Mouse (Mus musculus) skeletal muscle tissue, adult 2 months (tissue): ENCODE data around the gene Mn1.

Source experiments
- DNase-seq: peaks from one replicate; pipeline ENCODE4 v3.0.0-alpha.2; 2012; ENCODE audit warnings: low read depth, low spot score

Mn1 gene

DNA sequence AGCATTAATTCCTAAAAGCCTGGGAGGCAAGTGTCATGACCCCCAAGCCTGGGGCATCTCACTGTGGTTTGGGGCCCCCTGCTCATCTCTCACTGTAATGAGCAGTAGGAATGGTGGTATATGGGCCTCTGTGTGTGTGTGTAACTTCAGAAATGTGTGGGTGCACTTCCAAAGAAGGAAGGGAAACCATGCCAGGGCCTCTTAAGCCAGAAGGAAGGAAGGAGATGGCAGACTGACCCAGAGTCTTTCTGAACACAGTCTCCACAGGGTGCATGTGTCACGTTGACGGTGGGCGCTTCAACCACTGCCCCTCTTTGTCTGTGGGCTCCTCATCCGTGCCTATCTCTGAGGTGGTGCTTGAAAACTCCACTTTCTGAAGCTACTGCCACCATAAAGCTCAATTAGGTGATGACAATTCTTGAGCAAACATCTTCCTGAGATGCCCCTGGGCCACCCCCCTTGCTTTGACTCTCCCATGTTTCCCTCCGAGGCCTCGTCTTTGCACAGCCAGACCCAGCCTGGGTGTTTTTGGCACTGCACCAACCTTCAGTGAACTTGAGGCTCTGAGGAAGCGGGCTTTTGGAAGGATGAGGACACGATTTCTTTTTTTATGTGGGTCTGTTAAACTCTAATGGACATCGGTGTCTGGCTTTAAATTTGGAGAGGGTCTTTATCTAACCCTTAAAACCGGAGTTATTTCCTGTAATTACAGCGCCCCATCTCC, 14.0 kb downstream of the Mn1 start:
- no peak for DNase-seq

DNA sequence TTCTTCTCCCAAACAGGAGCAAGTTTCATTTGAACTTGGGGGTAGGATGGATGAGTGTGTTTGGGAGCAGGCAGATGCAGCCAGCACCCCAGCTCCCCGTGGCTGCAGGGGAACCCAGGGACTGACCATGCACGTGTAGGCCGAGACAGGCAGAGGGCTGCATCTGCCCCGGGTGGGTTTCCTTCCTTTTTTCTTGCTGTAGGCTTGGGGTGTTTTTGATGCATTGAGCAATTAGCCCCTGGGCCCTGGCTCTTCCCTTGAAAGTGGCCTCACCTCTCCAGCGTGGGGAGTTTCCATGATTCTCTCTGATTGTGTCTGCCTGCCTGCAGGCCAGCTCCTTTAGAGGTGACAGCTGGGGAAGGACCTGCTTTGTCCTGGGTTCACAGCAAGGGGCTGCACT, 15.7 kb downstream of the Mn1 start:
- DNase-seq, result no peak

DNA sequence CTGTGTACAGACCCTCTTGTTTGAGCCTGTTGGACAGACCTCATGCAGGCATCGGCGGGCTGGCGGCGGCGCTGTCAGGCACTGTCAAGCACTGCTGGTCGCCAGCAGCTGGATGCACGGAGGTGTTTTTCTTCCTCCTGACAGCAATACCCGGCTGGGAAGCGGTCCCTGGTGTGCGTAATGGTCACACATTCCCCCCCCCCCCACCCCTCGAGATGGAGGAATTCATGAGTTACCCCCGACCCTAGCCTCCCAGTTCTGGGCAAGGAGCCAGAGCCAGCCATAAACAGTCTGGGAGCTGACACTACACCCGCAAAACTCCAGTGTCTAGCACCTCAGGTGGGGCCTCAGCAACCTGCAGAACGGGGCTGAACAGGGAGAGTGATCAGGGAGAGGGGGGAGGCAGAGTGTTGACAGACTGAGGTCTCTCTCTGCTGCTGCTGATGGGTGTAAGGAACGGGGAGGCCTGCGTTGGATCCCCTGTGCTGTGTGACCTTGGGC, 17.2 kb downstream of the Mn1 start:
- no peak for DNase-seq

GRCm38 (mm10) chr5:111436260-111436659, 19.1 kb downstream of the Mn1 start:
- DNase-seq, result no peak

DNA sequence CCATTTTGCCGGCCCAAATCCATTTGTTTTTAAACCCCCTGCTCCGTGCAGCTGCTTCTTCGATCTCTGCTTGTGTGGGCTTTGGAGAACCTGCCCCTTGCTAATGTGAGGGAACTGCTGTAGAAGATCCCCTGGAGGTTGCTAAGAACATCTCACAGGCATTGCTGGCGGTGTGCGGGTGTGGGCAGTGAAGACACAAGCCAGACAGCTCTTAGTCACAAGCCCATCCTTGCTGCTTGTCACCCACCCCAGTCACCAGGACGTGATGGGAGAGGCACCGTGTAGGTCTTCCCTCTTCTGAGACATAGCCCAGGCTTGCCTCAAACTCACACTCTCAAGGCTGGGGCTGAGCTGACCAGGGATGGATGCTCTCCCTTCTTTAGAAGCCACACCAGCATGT, 20.0 kb downstream of the Mn1 start:
- no peak for DNase-seq

DNA sequence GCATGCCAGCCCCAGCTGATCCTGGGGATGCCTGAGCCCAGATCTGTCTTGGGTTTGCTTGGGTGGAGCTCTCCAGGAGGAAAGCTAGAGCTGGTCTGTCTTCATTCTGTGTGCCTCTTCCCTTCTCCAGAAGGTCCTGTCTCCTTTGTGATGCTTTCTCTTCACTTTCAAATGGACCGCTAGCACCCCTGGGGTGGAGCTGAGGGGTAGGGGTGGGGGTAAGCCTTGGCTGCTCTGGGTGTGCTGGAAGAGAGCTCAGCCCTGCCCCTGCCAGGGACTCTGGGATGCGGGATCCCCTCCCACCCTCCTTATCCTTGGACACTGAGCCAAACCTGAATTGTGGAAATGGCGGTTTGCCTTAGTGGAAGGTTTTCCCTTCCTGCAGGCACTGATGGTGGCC, 21.2 kb downstream of the Mn1 start:
- no peak for DNase-seq

DNA sequence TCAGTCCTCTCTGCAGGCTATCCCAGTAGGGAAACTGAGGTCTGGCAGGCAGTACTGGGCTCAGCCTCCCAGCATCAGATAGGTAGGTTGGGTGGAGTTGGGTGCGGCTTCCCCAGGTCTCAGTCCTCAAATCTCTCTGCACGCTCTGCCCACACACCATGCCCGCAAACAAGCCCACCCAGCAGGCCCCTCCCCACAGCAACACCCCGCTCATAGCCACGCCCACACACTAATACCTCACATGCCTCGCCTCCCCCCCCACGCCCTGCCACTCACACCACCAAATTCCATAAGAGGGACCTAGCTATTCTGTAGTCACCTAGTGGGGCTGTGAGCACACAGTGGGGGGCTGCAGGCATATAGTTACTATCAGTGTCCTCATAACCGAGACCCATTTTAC, 21.7 kb downstream of the Mn1 start:
- no peak for DNase-seq

DNA sequence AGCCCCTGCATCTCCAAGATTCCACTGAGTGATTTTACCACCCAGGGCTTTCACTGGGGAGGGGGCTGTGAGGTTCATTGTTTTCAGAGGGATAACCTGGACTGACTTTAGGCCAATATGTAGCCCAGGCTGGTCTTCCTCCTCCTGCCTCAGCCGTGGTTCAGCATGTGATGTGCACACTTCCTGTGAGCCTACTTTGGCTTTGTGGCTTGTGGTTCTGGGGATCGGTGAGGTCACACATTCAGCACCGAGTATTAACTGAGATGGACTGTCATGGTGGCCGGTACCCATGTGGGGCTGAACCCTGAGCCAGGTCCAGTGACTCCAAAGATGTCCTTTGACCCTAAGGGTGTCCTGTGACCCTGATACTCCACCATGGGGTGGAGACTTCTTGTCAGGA, 23.1 kb downstream of the Mn1 start:
- no peak for DNase-seq

DNA sequence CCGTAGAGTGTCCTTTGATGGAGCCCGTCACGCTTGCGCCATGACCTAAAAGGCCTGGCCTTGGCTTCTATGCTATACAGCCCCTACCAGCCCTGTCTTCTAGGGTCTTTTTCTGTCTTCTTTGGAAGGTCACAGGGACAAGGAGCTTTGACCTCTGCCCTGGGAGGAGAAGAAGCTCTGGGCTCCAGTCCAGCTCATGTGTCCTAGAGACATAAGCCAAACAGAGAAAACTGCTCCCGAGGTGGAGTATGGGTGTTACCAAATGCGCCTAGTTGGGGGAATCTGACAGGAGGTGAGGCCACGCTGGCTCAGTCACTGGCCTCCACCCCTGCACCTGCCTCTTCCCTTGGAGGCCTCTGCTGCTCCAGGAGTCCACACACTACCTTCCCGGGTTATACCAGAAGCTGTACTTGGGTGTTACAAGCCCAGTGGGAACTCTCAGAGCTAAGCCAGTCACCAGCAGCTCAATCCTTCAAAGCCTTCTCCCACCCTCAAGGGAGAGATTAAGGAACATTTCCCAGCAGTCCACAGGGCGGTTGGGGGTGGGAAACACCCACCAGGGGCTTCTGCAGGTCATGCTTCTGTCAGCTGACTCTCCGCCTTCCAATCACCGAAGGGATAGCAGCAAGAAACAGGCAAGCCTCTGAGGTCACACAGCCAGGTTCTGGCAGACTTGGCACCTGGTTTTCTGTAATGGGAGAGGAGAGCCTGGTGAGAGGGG, 25.1 kb downstream of the Mn1 start:
- no peak for DNase-seq

DNA sequence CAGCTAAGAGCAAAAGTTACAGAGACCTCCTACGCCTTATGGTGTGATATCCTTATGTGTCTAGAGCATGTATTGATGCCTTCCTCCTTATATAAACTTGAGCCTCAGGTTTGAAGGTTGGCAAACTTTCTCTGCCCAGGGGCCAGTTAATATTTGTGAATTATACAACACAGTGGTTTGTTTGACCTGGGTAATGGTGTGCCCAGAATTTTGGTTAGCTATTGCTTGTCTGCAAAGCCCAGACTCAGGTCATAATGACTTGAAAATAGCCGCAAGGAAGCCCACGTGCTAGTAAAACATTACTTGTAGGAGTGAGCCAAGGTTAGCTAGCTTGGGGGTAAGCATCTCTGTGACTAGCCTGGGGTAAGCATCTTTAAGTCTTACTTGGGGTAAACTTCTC, 26.5 kb downstream of the Mn1 start:
- no peak for DNase-seq

GRCm38 (mm10) chr5:111444361-111444760, 27.2 kb downstream of the Mn1 start:
- DNase-seq, result no peak

GRCm38 (mm10) chr5:111446652-111447051, 29.5 kb downstream of the Mn1 start:
- DNase-seq, result no peak

GRCm38 (mm10) chr5:111449700-111450099, 32.5 kb downstream of the Mn1 start:
- DNase-seq, result no peak

DNA sequence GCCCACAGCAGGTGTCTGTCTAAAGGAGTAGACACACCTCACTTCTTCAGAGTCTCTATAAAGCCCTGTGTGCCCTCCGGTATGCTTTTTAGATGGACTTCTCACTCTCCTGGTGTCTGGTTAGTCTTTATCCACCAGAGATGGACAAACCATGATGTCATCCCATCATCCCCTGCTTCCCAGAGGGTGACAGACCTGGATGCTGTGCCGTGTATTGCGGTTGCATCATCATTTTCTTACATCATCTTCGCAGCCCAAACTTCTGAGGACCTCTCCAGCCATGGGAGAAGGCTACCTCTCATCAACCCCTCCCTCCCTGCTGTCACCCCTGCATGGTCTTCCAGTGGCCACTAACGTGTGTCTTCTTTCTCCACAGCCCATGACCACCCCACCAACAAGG, 37.1 kb downstream of the Mn1 start:
- no peak for DNase-seq

- no peak for DNase-seq
Observed at GRCm38 (mm10) chr5:111454876-111455275, 37.7 kb downstream of the Mn1 start.

GRCm38 (mm10) chr5:111458675-111459074, 41.5 kb downstream of the Mn1 start:
- DNase-seq, result no peak

DNA sequence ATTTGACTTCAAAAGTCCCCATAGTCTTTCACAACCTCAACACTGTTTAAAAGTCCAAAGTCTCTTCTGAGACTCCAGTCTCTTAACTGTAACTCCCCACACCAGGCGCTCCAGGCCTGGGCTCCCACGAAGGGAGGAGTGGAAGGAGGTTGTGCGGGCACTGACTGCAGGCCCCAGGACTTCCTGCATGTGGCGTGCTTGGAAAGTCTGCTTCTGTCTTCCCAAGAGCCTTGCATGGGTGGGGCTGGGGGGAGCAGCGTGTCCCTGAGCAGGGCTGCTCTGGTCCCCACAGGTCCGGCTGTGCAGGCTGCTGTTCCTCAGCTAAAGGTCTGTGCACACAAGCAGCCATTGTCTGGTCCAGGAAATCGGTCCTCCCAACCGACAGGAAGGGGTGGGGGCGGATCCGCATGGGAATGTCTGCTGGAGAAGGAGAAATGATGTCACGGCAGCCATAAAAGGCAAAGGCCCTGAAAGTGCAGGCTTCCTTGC, 48.7 kb downstream of the Mn1 start:
- no peak for DNase-seq

GRCm38 (mm10) chr5:111466429-111466828, 49.3 kb downstream of the Mn1 start:
- DNase-seq, result no peak

DNA sequence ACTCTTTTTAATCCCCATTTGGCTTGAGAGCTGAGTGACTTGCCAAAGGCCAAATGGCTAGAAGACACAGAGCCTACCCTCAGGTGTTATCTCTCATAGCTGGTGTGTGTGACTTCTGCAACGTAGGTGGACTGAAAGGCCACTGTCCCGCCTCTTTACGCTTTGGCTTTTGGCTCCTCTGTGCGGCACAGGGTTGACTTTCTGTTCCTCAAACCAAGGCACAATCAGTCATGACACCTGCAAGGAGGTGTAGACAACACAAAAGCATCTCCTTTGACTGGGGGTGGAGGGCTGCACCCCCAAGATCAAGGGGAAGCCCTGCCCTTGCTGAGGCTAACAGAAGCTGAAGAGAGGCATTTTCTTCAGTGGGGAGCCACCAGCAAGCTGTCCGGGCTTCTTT, 50.5 kb downstream of the Mn1 start:
- no peak for DNase-seq

DNA sequence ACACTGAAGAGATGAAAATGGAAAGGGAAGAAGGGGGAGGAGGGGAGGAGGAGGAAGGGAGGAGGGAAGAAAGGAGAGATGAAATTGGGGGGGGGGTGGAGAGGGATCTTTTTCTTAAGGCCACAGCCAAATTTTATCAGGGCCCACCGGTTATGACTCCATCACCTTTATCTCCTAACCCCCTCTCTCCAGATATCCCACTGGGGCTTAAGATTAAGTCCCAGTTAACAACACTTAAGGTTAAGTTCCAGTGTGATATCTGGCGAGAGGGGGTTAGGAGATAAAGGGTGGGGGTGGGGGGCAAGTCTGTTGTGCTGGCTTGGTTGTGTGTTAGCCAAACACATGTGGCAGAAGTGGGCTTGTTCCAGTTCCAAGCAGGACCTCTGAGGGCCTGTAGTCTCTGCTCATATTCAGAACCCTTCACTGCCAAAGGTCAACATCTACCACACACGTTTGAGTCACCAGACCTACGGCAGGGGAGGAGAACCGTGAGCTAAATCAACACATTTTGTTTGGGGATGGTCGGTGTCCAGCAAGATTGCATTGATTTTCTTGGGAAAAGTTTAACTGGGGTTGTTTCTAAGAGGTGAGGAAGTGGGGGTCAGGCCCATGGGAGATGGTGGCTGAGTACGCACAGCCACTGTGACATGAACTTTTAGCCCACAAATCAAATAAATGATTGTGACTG, 52.2 kb downstream of the Mn1 start:
- no peak for DNase-seq

DNA sequence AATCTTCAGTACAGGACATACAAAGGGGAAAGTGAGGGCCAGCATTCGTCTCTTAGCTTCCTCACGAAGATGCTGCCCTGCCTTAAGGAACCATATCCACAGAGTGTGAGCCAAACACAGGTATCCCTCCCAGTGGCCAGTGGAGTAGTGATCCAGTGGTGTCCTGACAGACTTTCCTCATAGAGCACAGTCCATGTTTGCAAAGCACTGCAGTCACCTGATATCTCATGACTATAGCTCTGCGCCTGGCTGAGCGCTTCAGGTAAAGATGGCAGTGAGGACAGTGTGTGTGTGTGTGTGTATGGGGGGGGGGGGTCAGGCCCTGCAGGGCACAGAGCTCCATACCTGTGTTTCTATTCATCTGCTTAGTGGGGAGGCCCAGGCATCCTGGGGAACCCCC, 53.7 kb downstream of the Mn1 start:
- no peak for DNase-seq

DNA sequence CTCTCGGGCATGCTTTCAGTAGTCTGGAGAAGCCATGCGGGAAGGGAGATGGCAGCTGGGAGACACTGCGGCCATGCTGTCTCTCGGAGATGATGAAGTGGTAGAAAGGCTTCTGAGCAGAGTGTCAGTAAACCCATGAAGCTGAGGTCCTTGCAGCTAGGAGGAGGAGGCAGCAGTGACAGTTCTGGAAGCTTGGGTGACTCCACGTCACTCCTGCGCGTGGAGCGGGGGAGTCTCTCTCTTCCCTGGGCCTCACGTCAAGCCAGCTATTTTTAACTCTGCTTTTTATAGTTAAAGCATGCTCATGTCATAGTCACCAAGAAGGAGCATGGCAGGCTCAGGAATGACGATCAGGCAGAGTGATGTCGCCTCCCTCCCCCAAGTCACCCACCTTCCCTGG, 56.3 kb downstream of the Mn1 start:
- peak; percentile 86 for DNase-seq

- DNase-seq, result no peak
Observed at GRCm38 (mm10) chr5:111475721-111476120, 58.6 kb downstream of the Mn1 start.
